Mouse (Mus musculus) forebrain, postnatal 0 days (tissue): ENCODE results near the gene Hoxa4. TPM values are rescaled to one million over a fixed set of nuclear protein-coding genes. Genes with fewer than 3 reads are reported as not detected.

Experiments
- ATAC-seq: fragments of 200-750 bp; cut with Nextera tagmentation; 2 replicates; pipeline ENCODE4 v1.8.0; 2017; ENCODE audit warnings: mild to moderate bottlenecking, moderate library complexity
- DNase-seq: peaks from one replicate; pipeline ENCODE4 v3.0.0-alpha.2; 2015
- H3K27ac ChIP-seq: fragments of 300-500 bp; sonication (generic); 2 replicates; pipeline ENCODE4 v1.5.1; 2014; ENCODE audit warnings: low read depth, mild to moderate bottlenecking, antibody characterized with exemption, low read length, moderate library complexity, mixed read lengths
- H3K27me3 ChIP-seq: fragments of 300-500 bp; sonication (generic); 2 replicates; pipeline ENCODE4 v1.6.1; 2014; ENCODE audit warnings: mild to moderate bottlenecking, low read length, mixed read lengths; ENCODE audit not compliant: insufficient read depth
- H3K36me3 ChIP-seq: fragments of 300-500 bp; sonication (generic); 2 replicates; pipeline ENCODE4 v1.6.1; 2014; ENCODE audit warnings: mild to moderate bottlenecking, moderate library complexity; ENCODE audit not compliant: insufficient read depth
- H3K4me1 ChIP-seq: fragments of 300-500 bp; sonication (generic); 2 replicates; pipeline ENCODE4 v1.6.1; 2014; ENCODE audit warnings: antibody characterized with exemption; ENCODE audit not compliant: insufficient read depth
- H3K4me2 ChIP-seq: fragments of 300-500 bp; sonication (generic); 2 replicates; pipeline ENCODE4 v1.6.1; 2014; ENCODE audit warnings: low read depth, mild to moderate bottlenecking, moderate library complexity
- H3K4me3 ChIP-seq: fragments of 300-500 bp; sonication (generic); 2 replicates; pipeline ENCODE4 v1.5.1; 2014; ENCODE audit warnings: low read depth, low read length, mixed read lengths
- H3K9ac ChIP-seq: fragments of 300-500 bp; sonication (generic); 2 replicates; pipeline ENCODE4 v1.6.1; 2014; ENCODE audit warnings: mild to moderate bottlenecking
- H3K9me3 ChIP-seq: fragments of 300-500 bp; sonication (generic); 2 replicates; pipeline ENCODE4 v1.6.1; 2016; ENCODE audit warnings: low read length
- CTCF ChIP-seq: sonication (generic); IDR thresholded peaks from 2 replicates; pipeline ENCODE4 v1.5.1; 2016; ENCODE audit warnings: antibody characterized with exemption, control low read depth, low read depth
- WGBS: fragments of 180-500 bp; shearing (Covaris S2); extraction: QIAGEN DNeasy Blood & Tissue Kit; methylation state at CpG from one replicate; pipeline ENCODE4 v1.1.7; 2014; 5-methylcytosine and 5-hydroxymethylcytosine counted together
- polyA plus RNA-seq: library from polyadenylated mRNA; unstranded; fragments of >200 nt; fragmentation: Nextera tagmentation; extraction: Ambion mirVana; gene quantifications from 2 replicates; pipeline ENCODE4 v1.2.1, GENCODE M21; 2015
- total RNA-seq: library from RNA; depleted of rRNA; stranded (reverse); fragments of >200 nt; gene quantifications from 2 replicates; pipeline ENCODE4 v1.2.3, GENCODE M21; 2014

Hoxa4 gene
- total and polyA plus RNA-seq, 2 experiments from 2014 or later: not detected

- no peak for DNase-seq
These were observed 12.6 kb upstream of the Hoxa4 start, which contains the start of gene Hoxa5 for GRCm38 (mm10) chr6:52204050-52204752. Gene Hoxa5, minus strand, starts transcription at chr6:52204587.

GRCm38 (mm10) chr6:52203371-52204049, 12.0 kb upstream of the Hoxa4 start:
- peak overlapping the region; percentile 10; the same call in 1 of the 2 replicates for H3K4me2 ChIP-seq
- no peaks in the 10 kb centered on the region for H3K4me1 ChIP-seq
- no peak overlapping the region for H3K9ac ChIP-seq
- H3K27ac ChIP-seq: no peak overlapping the region
- H3K36me3 ChIP-seq: no peaks in the 10 kb centered on the region
- H3K27me3 ChIP-seq: peaks cover 97% of the 10 kb centered on the region
- WGBS: 1% methylated on average over 44 of the region's 46 CpGs
- DNase-seq (no peak), ATAC-seq (no peak)
- no peak for TF ChIP-seq CTCF
- no peak overlapping the region for H3K4me3 ChIP-seq
- no peaks in the 10 kb centered on the region for H3K9me3 ChIP-seq

More at GRCm38 (mm10) chr6:52204050-52204752, 12.6 kb upstream of the Hoxa4 start, which contains the start of gene Hoxa5:
- Histone ChIP-seq H3K9me3 (no peaks in the 10 kb centered on the region), H3K4me2 (peak within 1 kb of the TSS; percentile 10; the same call in 1 of the 2 replicates), H3K27ac (no peak within 1 kb of the TSS), H3K4me3 (peak within 1 kb of the TSS; percentile 9; the same call in 1 of the 2 replicates), H3K9ac (no peak within 1 kb of the TSS), H3K27me3 (peaks cover 97% of the 10 kb centered on the region), H3K36me3 (no peaks in the 10 kb centered on the region), H3K4me1 (no peaks in the 10 kb centered on the region)
- under 1% methylated on average over 65 of the region's 65 CpGs for WGBS
- ATAC-seq: no peak
- peak; percentile 71 for TF ChIP-seq CTCF

- TF ChIP-seq CTCF: no peak
- ATAC-seq: no peak
- Histone ChIP-seq H3K27ac (no peak overlapping the region), H3K9ac (no peak overlapping the region), H3K36me3 (no peaks in the 10 kb centered on the region), H3K4me1 (no peaks in the 10 kb centered on the region), H3K9me3 (no peaks in the 10 kb centered on the region), H3K4me3 (no peak overlapping the region), H3K4me2 (no peak overlapping the region), H3K27me3 (peaks cover 97% of the 10 kb centered on the region)
- DNase-seq: no peak
- WGBS: under 1% methylated on average over 10 of the region's 10 CpGs
These were observed 11.5 kb upstream of the Hoxa4 start for GRCm38 (mm10) chr6:52203121-52203370.

GRCm38 (mm10) chr6:52202362-52203120, 11.0 kb upstream of the Hoxa4 start:
- H3K4me3 ChIP-seq: no peak overlapping the region
- WGBS: 2% methylated on average over 22 of the region's 22 CpGs
- H3K27ac ChIP-seq: no peak overlapping the region
- ATAC-seq (no peak), DNase-seq (no peak)
- no peaks in the 10 kb centered on the region for H3K9me3 ChIP-seq
- TF ChIP-seq CTCF: no peak
- no peak overlapping the region for H3K9ac ChIP-seq
- H3K4me1 ChIP-seq: no peaks in the 10 kb centered on the region
- peaks cover 99% of the 10 kb centered on the region for H3K27me3 ChIP-seq
- H3K4me2 ChIP-seq: no peak overlapping the region
- no peaks in the 10 kb centered on the region for H3K36me3 ChIP-seq

GRCm38 (mm10) chr6:52201269-52201668, 9.7 kb upstream of the Hoxa4 start:
- WGBS: 11% methylated on average over 1 of the region's 1 CpGs
- H3K4me2 ChIP-seq: no peak overlapping the region
- ATAC-seq (no peak), DNase-seq (no peak)
- no peak for TF ChIP-seq CTCF
- no peak overlapping the region for H3K27ac ChIP-seq
- no peaks in the 10 kb centered on the region for H3K4me1 ChIP-seq
- no peaks in the 10 kb centered on the region for H3K36me3 ChIP-seq
- H3K9me3 ChIP-seq: no peaks in the 10 kb centered on the region
- H3K9ac ChIP-seq: no peak overlapping the region
- H3K27me3 ChIP-seq: peaks cover 99% of the 10 kb centered on the region
- H3K4me3 ChIP-seq: no peak overlapping the region

- Histone ChIP-seq H3K4me1 (no peaks in the 10 kb centered on the region), H3K4me2 (no peak overlapping the region), H3K9me3 (no peaks in the 10 kb centered on the region), H3K27me3 (peaks cover 99% of the 10 kb centered on the region), H3K27ac (no peak overlapping the region), H3K4me3 (no peak overlapping the region), H3K9ac (no peak overlapping the region), H3K36me3 (no peaks in the 10 kb centered on the region)
- no peak for DNase-seq
- no peak for ATAC-seq
- WGBS: 6% methylated on average over 10 of the region's 10 CpGs
- no peak for TF ChIP-seq CTCF
These were observed 9.2 kb upstream of the Hoxa4 start for GRCm38 (mm10) chr6:52200751-52201250.
